Mouse (Mus musculus) neural tube, embryonic 15.5 days (tissue): ENCODE data around the gene Sept4. TPM values are rescaled to one million over a fixed set of nuclear protein-coding genes. Genes with fewer than 3 reads are reported as not detected.

Source experiments
- ATAC-seq: fragments of 200-750 bp; cut with Nextera tagmentation; 2 replicates; pipeline ENCODE4 v1.8.0; 2017; ENCODE audit warnings: mild to moderate bottlenecking, moderate TSS enrichment, moderate library complexity; ENCODE audit not compliant: low FRiP score
- H3K27ac ChIP-seq: fragments of 300-500 bp; sonication (generic); replicated peaks from 2 replicates; pipeline ENCODE4 v1.5.1; 2015; ENCODE audit warnings: mild to moderate bottlenecking, inconsistent platforms
- H3K27me3 ChIP-seq: fragments of 300-500 bp; sonication (generic); replicated peaks from 2 replicates; pipeline ENCODE4 v1.6.1; 2015; ENCODE audit warnings: inconsistent platforms
- H3K36me3 ChIP-seq: fragments of 300-500 bp; sonication (generic); 2 replicates; pipeline ENCODE4 v1.6.1; 2015; ENCODE audit warnings: inconsistent platforms
- H3K4me1 ChIP-seq: fragments of 300-500 bp; sonication (generic); 2 replicates; pipeline ENCODE4 v1.6.1; 2015; ENCODE audit warnings: inconsistent platforms
- H3K4me2 ChIP-seq: fragments of 300-500 bp; sonication (generic); 2 replicates; pipeline ENCODE4 v1.6.1; 2015; ENCODE audit warnings: inconsistent platforms, mild to moderate bottlenecking, moderate library complexity
- H3K4me3 ChIP-seq: fragments of 300-500 bp; sonication (generic); replicated peaks from 2 replicates; pipeline ENCODE4 v1.5.1; 2015; ENCODE audit warnings: mild to moderate bottlenecking, inconsistent platforms
- H3K9ac ChIP-seq: fragments of 300-500 bp; sonication (generic); replicated peaks from 2 replicates; pipeline ENCODE4 v1.6.1; 2015; ENCODE audit warnings: mild to moderate bottlenecking, inconsistent platforms
- H3K9me3 ChIP-seq: fragments of 300-500 bp; sonication (generic); replicated peaks from 2 replicates; pipeline ENCODE4 v1.6.1; 2016; ENCODE audit warnings: inconsistent platforms
- WGBS: fragments of 180-500 bp; shearing (Covaris S2); methylation state at CpG from one replicate; pipeline ENCODE4 v1.1.7; 2015; ENCODE audit warnings: mixed read lengths; 5-methylcytosine and 5-hydroxymethylcytosine counted together
- polyA plus RNA-seq: library from polyadenylated mRNA; unstranded; fragments of >200 nt; fragmentation: Nextera tagmentation; extraction: Ambion mirVana; gene quantifications from 2 replicates; pipeline ENCODE4 v1.2.1, GENCODE M21; 2015

Gene Sept4
- polyA plus RNA-seq, 1 experiment from 2014 or later = 34.6 TPM

DNA sequence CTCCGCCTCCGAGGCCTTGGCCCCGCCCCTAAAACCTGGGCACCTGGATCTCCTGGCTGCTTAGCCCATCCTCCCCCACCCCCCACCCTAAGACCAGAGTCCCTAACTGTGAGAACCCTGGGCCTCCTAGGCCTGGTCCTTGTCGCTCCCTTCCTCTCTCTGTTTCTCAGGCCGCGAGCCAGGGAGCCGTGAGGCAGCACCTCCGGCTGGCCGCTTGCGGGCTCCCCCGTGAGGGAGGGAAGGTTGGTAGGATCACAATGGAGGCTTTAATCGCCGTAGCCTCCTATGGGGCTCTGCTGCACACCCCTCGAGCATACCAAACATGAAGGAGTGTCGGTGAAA lies 23.6 kb downstream of the Sept4 start:
- ATAC-seq = no peak
- Histone ChIP-seq H3K9ac (peak overlapping the region; percentile 85), H3K36me3 (peaks cover 10% of the 10 kb centered on the region), H3K9me3 (no peaks in the 10 kb centered on the region), H3K27me3 (no peaks in the 10 kb centered on the region), H3K4me1 (peaks cover 70% of the 10 kb centered on the region), H3K4me3 (peak overlapping the region; percentile 78), H3K4me2 (peak overlapping the region; percentile 94), H3K27ac (peak overlapping the region; percentile 95)
- 0% methylated on average over 12 of the region's 15 CpGs for WGBS

DNA sequence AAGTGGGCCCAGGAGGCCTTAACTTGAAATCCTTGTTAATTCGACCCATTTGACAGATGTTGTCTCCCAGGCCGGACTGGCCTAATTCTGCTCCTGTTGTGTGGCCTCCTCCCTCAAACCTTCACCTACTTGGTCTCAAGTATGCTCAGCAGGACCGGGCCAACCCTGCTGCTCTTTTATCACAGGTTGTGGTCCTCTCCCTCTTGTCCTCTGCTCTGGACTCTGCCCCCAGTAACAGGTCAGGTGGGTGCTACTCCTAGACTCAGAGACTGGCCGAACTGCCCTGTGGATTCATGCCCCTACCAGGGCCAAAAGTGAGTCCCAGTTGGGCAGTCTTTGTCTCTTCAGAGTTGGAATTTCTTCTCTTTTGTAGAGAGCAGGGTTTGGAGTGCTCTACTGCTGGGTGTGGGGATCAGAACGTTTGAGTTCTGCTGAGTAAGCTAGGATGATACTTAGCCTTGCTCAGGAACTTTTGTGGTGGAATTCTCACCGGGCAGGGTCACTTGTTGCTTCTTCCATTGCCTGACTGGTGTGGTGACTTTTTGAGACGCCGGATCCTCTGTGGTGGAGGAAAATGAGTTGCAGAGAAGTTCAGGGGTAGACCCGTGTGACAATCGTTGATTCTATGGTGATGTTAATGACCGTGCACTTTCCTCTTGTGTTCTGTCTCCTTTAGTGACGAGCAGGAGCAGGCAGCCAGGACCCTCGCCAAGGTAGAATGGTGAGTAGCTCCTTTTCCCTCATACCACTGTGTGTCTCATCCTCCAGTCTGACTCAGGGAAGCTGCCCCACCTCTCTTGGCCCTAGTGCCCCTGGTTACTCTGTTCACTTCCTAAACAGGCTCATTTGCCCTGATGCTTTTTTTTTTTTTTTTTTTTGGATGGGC lies 24.3 kb downstream of the Sept4 start:
- 28% methylated on average over 13 of the region's 13 CpGs for WGBS
- ATAC-seq = no peak
- peak overlapping the region; percentile 94 for H3K4me2 ChIP-seq
- H3K9ac ChIP-seq = peak overlapping the region; percentile 85
- H3K4me3 ChIP-seq = peak overlapping the region; percentile 78
- peaks cover 73% of the 10 kb centered on the region for H3K4me1 ChIP-seq
- H3K9me3 ChIP-seq = no peaks in the 10 kb centered on the region
- H3K27me3 ChIP-seq = no peaks in the 10 kb centered on the region
- H3K36me3 ChIP-seq = peaks cover 16% of the 10 kb centered on the region
- peak overlapping the region; percentile 95 for H3K27ac ChIP-seq

DNA sequence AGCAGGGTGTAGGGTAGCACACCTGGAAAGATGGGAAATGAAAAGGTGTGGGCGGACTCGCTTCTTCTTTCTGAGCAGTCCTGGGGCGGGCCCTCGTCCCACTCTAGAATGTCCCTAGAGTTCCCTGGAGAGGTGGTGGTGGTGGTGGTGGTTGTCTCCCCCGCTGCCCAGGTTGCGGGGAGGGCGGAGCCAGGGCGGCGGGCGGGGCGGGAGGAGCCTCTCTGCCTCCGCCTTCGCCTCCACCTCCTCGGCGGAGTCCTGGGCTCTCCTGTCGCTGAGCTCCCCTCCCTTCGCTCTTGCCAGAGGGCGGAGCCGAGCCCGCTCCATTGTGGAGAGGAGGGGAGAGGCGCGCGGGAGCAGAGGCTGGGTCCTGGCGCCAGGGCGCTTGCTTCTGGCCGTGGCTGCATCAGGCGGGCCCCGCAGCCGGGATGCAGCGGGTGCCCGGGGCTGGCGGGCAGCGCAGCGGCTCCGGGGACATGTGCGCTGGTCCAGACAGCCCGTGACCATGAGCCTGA lies 26.7 kb downstream of the Sept4 start:
- peak overlapping the region; percentile 79 for H3K27ac ChIP-seq
- WGBS = 0% methylated on average over 27 of the region's 37 CpGs
- H3K4me1 ChIP-seq = peaks cover 57% of the 10 kb centered on the region

DNA sequence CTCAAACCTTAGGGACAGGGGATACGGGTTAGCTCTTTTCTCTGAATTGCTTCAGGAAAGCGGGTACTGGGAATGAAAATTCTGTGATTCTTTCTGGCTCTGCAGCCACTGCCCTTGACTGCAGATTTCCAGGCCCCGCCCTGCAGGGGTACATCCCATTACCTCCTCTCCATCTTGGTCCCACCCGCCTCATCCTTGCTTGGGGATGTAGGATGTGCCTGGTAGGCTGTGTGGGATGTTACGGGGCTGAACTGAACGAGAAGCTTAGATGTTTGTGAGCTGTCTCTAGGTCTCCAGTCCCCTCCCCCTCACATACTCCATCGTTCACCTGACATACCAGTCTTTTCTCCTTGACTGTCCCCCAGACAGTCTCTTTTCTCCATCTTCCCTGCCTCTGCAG lies 27.3 kb downstream of the Sept4 start:
- WGBS = 2% methylated on average over 7 of the region's 7 CpGs
- Histone ChIP-seq H3K9me3 (no peaks in the 10 kb centered on the region), H3K4me2 (peak overlapping the region; percentile 69), H3K4me1 (peaks cover 52% of the 10 kb centered on the region), H3K4me3 (peak overlapping the region; percentile 62), H3K9ac (peak overlapping the region; percentile 83), H3K36me3 (peaks cover 46% of the 10 kb centered on the region), H3K27me3 (no peaks in the 10 kb centered on the region), H3K27ac (peak overlapping the region; percentile 79)
- no peak for ATAC-seq

More for the DNA sequence above, 26.7 kb downstream of the Sept4 start:
- Histone ChIP-seq H3K4me2 (peak overlapping the region; percentile 69), H3K9ac (peak overlapping the region; percentile 83), H3K36me3 (peaks cover 40% of the 10 kb centered on the region), H3K27me3 (no peaks in the 10 kb centered on the region), H3K9me3 (no peaks in the 10 kb centered on the region), H3K4me3 (peak overlapping the region; percentile 62)
- ATAC-seq = peak; percentile 62

DNA sequence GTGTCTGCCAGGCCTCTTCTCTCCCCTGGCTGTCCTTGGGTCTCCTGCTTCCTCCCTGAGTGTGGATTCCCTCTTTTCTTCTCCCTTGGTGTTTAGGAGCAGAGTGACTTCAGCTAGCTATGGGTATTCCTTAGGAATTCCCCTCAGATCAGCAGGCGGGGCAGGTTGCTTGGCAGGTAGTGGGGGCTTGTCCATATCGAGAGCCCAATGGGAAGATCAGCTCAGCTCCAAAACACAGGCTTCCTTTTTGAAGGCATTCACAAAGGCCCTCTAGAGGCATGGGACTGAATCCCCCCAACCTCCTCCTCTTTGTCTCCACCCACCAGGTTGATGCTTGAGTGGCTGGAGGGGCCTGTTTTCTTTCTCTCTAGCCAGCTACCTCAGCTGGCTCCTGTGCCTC lies 27.8 kb downstream of the Sept4 start:
- Histone ChIP-seq H3K4me2 (peak overlapping the region; percentile 69), H3K4me3 (peak overlapping the region; percentile 62), H3K4me1 (peaks cover 51% of the 10 kb centered on the region), H3K9me3 (no peaks in the 10 kb centered on the region), H3K36me3 (peaks cover 51% of the 10 kb centered on the region), H3K27me3 (no peaks in the 10 kb centered on the region), H3K9ac (peak overlapping the region; percentile 83), H3K27ac (peak overlapping the region; percentile 79)
- ATAC-seq = no peak
- 30% methylated on average over 2 of the region's 2 CpGs for WGBS

DNA sequence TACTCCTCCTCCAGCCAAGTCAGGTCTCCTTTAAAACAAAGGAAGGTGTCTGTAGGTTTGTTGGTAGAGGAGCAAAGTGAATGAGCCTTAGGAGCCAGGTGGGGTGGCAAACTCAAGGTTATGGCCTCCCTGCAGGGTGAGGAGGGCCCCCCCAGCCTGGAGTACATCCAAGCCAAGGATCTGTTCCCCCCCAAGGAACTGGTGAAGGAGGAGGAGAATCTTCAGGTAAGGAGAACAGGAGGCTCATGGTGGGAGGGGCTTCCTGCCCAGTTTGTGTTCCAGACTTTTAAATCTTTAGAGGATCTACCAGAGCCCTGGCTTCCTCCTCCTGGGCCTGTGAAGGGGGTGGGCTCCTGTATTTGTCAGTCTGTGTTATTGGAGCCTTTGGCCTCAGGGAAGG lies 28.4 kb downstream of the Sept4 start:
- Histone ChIP-seq H3K4me1 (peaks cover 51% of the 10 kb centered on the region), H3K36me3 (peaks cover 56% of the 10 kb centered on the region)
- no peak for ATAC-seq

DNA sequence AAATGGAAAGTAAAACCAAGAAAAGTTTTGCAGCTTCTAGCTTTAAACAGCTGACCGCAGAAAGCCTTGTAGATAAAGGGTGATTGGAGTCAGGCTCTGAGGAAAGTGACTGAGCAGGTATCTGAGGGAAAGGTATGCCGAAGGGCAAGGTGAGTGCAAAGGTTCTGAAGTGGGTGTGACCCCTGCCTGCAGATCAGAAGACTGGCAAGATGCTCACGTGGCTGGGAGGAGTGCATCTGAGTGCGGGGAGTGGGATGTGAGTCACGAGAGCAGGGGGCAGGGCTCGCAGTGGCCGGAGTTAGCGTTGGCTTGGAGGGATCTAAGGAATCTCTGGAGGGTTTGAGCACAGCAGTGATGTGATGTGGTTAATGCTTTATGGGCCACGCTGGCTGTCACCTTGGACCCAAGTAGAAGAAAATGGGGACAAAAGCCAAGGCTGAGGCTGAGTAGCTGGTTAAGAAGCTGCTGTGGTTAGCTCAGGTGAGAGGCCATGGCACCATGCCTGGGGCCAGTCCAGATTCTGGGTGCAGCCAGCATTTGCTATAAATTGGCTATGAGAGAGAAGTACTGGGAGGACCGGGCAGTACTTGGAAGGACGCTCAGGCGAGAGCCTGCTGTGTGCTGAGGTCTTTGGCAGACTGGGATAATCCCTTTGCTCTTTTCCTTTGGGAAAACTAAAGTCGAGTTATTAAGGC lies 30.8 kb downstream of the Sept4 start:
- Histone ChIP-seq H3K4me3 (no peak overlapping the region), H3K4me2 (no peak overlapping the region), H3K4me1 (peaks cover 28% of the 10 kb centered on the region), H3K27ac (no peak overlapping the region), H3K9me3 (no peaks in the 10 kb centered on the region), H3K27me3 (no peaks in the 10 kb centered on the region), H3K9ac (no peak overlapping the region), H3K36me3 (peaks cover 74% of the 10 kb centered on the region)
- 92% methylated on average over 13 of the region's 13 CpGs for WGBS
- no peak for ATAC-seq

More for the DNA sequence above, 28.4 kb downstream of the Sept4 start:
- Histone ChIP-seq H3K4me3 (peak overlapping the region; percentile 62), H3K9me3 (no peaks in the 10 kb centered on the region), H3K27ac (no peak overlapping the region), H3K27me3 (no peaks in the 10 kb centered on the region), H3K9ac (peak overlapping the region; percentile 83; the same call in 1 of the 2 replicates), H3K4me2 (peak overlapping the region; percentile 69)

DNA sequence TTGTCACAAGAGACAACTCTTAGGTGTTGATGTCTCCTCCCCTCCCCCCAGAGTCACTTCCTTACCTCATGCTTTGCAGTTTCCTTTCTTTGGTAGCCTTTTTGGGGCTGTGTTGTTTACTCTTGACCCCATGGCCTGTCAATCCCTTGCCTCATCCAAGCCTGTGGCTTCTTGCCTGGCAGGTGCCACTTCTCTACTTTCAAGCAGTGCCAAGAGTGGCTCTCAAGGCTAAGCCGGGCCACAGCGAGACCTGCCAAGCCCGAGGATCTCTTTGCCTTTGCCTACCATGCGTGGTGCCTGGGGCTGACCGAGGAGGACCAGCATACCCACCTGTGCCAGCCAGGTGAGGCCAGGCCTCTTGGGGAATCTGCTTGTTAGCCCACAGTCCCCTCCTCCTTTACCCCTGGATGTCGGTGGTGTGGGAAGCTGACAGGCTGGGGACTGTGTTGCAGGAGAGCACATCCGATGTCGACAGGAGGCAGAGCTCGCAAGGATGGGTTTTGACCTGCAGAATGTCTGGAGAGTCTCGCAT lies 31.7 kb downstream of the Sept4 start:
- WGBS = 95% methylated on average over 10 of the region's 10 CpGs
- H3K4me2 ChIP-seq = no peak overlapping the region
- no peaks in the 10 kb centered on the region for H3K27me3 ChIP-seq
- H3K9ac ChIP-seq = no peak overlapping the region
- H3K27ac ChIP-seq = no peak overlapping the region
- peaks cover 20% of the 10 kb centered on the region for H3K4me1 ChIP-seq
- H3K9me3 ChIP-seq = no peaks in the 10 kb centered on the region
- H3K4me3 ChIP-seq = no peak overlapping the region
- ATAC-seq = no peak
- H3K36me3 ChIP-seq = peaks cover 83% of the 10 kb centered on the region

DNA sequence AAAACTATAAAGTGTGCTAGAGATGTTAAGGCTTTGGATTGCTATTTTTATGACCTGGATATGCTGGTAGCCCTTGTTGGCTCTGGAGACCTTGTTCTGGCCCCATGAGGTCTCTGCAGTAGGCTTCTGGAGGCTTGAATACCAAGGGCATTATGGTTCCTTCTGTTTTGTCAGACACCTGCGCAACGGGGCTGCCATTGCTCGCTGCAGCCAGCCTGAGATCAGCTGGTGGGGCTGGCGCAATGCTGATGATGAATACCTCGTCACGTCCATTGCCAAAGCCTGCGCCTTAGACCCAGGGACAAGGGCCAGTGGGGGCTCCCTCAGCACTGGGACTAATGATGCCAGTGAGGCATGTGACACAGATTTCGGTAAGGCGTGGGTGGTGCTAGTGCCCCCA lies 33.5 kb downstream of the Sept4 start:
- H3K9me3 ChIP-seq = no peaks in the 10 kb centered on the region
- H3K27ac ChIP-seq = no peak overlapping the region
- no peaks in the 10 kb centered on the region for H3K27me3 ChIP-seq
- no peak overlapping the region for H3K4me2 ChIP-seq
- H3K4me1 ChIP-seq = peaks cover 5% of the 10 kb centered on the region
- no peak for ATAC-seq
- H3K4me3 ChIP-seq = no peak overlapping the region
- 0 out of 2 replicates have a peak overlapping the region, but pooled peaks have one; percentile 10 for H3K9ac ChIP-seq
- H3K36me3 ChIP-seq = peaks cover 97% of the 10 kb centered on the region
- WGBS = 93% methylated on average over 9 of the region's 9 CpGs

DNA sequence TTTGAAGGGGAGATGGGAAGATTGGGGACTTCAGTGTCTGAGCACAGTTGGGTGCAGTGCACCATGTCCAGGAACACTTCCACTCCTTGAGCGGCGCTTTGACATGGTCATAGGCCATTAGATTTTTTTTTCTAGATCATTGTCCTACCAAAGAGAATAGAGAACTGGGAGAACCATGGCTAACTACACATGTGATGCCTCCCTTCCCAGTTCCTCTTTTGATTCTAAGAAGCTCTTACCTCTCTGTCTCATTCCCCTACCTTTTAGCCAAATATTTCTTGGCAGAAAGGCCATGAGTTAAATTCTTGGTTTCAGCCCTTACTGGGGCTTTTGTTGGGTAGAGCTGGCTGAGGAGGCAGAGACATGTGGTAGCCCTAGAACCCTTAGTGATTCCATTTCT lies 34.9 kb downstream of the Sept4 start:
- H3K4me1 ChIP-seq = no peaks in the 10 kb centered on the region
- ATAC-seq = no peak
- no peak overlapping the region for H3K4me3 ChIP-seq
- H3K36me3 ChIP-seq = peaks cover 97% of the 10 kb centered on the region
- H3K4me2 ChIP-seq = no peak overlapping the region
- WGBS = 100% methylated on average over 2 of the region's 2 CpGs
- H3K27me3 ChIP-seq = no peaks in the 10 kb centered on the region
- no peak overlapping the region for H3K9ac ChIP-seq
- no peak overlapping the region for H3K27ac ChIP-seq
- H3K9me3 ChIP-seq = no peaks in the 10 kb centered on the region

DNA sequence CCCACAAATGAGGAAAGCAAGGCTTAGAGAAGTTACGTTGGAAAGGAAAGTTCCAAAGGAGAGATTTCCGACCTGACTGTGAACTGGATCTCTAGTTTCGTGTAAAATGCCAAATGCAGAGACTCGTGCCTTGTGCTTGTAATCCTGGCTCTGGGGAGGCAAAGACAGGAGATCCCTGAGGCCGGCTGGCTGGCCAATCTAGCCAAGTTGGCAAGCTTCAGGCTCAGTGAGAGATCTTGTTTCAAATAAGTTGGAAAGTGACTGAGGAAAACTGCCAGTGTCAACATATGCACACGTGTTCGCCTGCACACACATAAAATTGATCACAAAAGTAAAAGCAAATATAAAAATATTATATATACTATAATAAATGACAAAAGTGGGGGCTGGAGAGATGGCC lies 40.6 kb downstream of the Sept4 start:
- WGBS = 91% methylated on average over 7 of the region's 7 CpGs
- Histone ChIP-seq H3K9me3 (no peaks in the 10 kb centered on the region), H3K4me1 (no peaks in the 10 kb centered on the region), H3K36me3 (peaks cover 95% of the 10 kb centered on the region), H3K27ac (no peak overlapping the region), H3K4me3 (no peak overlapping the region), H3K4me2 (no peak overlapping the region), H3K27me3 (no peaks in the 10 kb centered on the region), H3K9ac (no peak overlapping the region)
- no peak for ATAC-seq
